Mouse (Mus musculus): ENCODE data around the gene Stk32c.

The Stk32c gene

GRCm38 (mm10) chr7:139092676-139093075 lies 120.4 kb downstream of the Stk32c start:
- DNase-seq: no peak

- DNase-seq: no peak
These were observed 121.4 kb downstream of the Stk32c start for GRCm38 (mm10) chr7:139091681-139092080.

- no peak for DNase-seq
These were observed 122.9 kb downstream of the Stk32c start for GRCm38 (mm10) chr7:139089892-139090874.

GRCm38 (mm10) chr7:139087801-139088200 lies 125.3 kb downstream of the Stk32c start:
- DNase-seq: no peak

- DNase-seq: peak; percentile 60
These were observed 126.6 kb downstream of the Stk32c start for GRCm38 (mm10) chr7:139086195-139087158.

GRCm38 (mm10) chr7:139085629-139086194 lies 127.4 kb downstream of the Stk32c start, which contains the start of gene Dpysl4:
Gene Dpysl4, plus strand, starts transcription at chr7:139086001.
- DNase-seq: peak; percentile 89

- DNase-seq: no peak
These were observed 128.8 kb downstream of the Stk32c start for GRCm38 (mm10) chr7:139084316-139084715.

GRCm38 (mm10) chr7:139082281-139082680 lies 130.8 kb downstream of the Stk32c start:
- DNase-seq: no peak

GRCm38 (mm10) chr7:139081158-139081557 lies 131.9 kb downstream of the Stk32c start:
- DNase-seq: no peak

GRCm38 (mm10) chr7:139080714-139081113 lies 132.4 kb downstream of the Stk32c start:
- no peak for DNase-seq

GRCm38 (mm10) chr7:139079141-139079540 lies 134.0 kb downstream of the Stk32c start:
- DNase-seq: no peak

- no peak for DNase-seq
These were observed 134.9 kb downstream of the Stk32c start for GRCm38 (mm10) chr7:139078181-139078580.

GRCm38 (mm10) chr7:139077283-139077682 lies 135.8 kb downstream of the Stk32c start:
- no peak for DNase-seq

- DNase-seq: no peak
These were observed 137.9 kb downstream of the Stk32c start for GRCm38 (mm10) chr7:139075054-139075794.

- no peak for DNase-seq
These were observed 138.9 kb downstream of the Stk32c start for GRCm38 (mm10) chr7:139074189-139074588.

- DNase-seq: peak; percentile 76
These were observed 144.9 kb downstream of the Stk32c start for GRCm38 (mm10) chr7:139068182-139068623.

GRCm38 (mm10) chr7:139063406-139063805 lies 149.7 kb downstream of the Stk32c start:
- peak; percentile 22 for DNase-seq

All from kidney, postnatal 10 days (tissue).